Mouse (Mus musculus) forebrain, embryonic 13.5 days (tissue): ENCODE measurements around the gene Olfr1124. TPM values are rescaled to one million over a fixed set of nuclear protein-coding genes. Genes with fewer than 3 reads are reported as not detected.
"Not testable (repeated sequence)": the region's sequence is repeated elsewhere in the genome, so short reads cannot be mapped to it uniquely, and the experiment has no call there.

Source experiments
- ATAC-seq: fragments of 200-750 bp; cut with Nextera tagmentation; 2 replicates; pipeline ENCODE4 v1.8.0; 2017
- H3K27ac ChIP-seq: fragments of 300-500 bp; sonication (generic); 2 replicates; pipeline ENCODE4 v1.5.1; 2015; ENCODE audit warnings: inconsistent platforms, mild to moderate bottlenecking, moderate library complexity
- H3K27me3 ChIP-seq: fragments of 300-500 bp; sonication (generic); 2 replicates; pipeline ENCODE4 v1.6.1; 2015; ENCODE audit warnings: mild to moderate bottlenecking, inconsistent platforms
- H3K36me3 ChIP-seq: fragments of 300-500 bp; sonication (generic); 2 replicates; pipeline ENCODE4 v1.6.1; 2015; ENCODE audit warnings: mild to moderate bottlenecking, inconsistent platforms; ENCODE audit not compliant: poor library complexity, severe bottlenecking
- H3K4me1 ChIP-seq: fragments of 300-500 bp; sonication (generic); 2 replicates; pipeline ENCODE4 v1.6.1; 2015; ENCODE audit warnings: inconsistent platforms
- H3K4me2 ChIP-seq: fragments of 300-500 bp; sonication (generic); 2 replicates; pipeline ENCODE4 v1.6.1; 2015; ENCODE audit warnings: inconsistent platforms, mild to moderate bottlenecking, moderate library complexity
- H3K4me3 ChIP-seq: fragments of 300-500 bp; sonication (generic); 2 replicates; pipeline ENCODE4 v1.5.1; 2015; ENCODE audit warnings: mild to moderate bottlenecking, inconsistent platforms
- H3K9ac ChIP-seq: fragments of 300-500 bp; sonication (generic); 2 replicates; pipeline ENCODE4 v1.6.1; 2015; ENCODE audit warnings: mild to moderate bottlenecking, inconsistent platforms
- H3K9me3 ChIP-seq: fragments of 300-500 bp; sonication (generic); replicated peaks from 2 replicates; pipeline ENCODE4 v1.6.1; 2016; ENCODE audit warnings: inconsistent platforms
- WGBS: fragments of 180-500 bp; shearing (Covaris S2); methylation state at CpG from one replicate; pipeline ENCODE4 v1.1.7; 2015; 5-methylcytosine and 5-hydroxymethylcytosine counted together
- polyA plus RNA-seq: library from polyadenylated mRNA; unstranded; fragments of >200 nt; fragmentation: Nextera tagmentation; extraction: Ambion mirVana; gene quantifications from 2 replicates; pipeline ENCODE4 v1.2.1, GENCODE M21; 2015

The Olfr1124 gene
- polyA plus RNA-seq = 0.13 and 0.14 TPM in 2 replicates

- Histone ChIP-seq H3K27ac (no peak within 1 kb of the TSS), H3K9ac (no peak within 1 kb of the TSS), H3K36me3 (no peaks in the 10 kb centered on the region), H3K4me2 (no peak within 1 kb of the TSS), H3K27me3 (no peaks in the 10 kb centered on the region), H3K9me3 (no peaks in the 10 kb centered on the region), H3K4me1 (no peaks in the 10 kb centered on the region), H3K4me3 (no peak within 1 kb of the TSS)
- WGBS = 92% methylated on average over 1 of the region's 1 CpGs
- ATAC-seq = no peak
These were observed at the start of gene Olfr1124 for GRCm38 (mm10) chr2:87429975-87430374. Olfr1124 (plus strand) TSS chr2:87430275.

- no peak overlapping the region for H3K27ac ChIP-seq
- H3K4me3 ChIP-seq = no peak overlapping the region
- H3K9me3 ChIP-seq = no peaks in the 10 kb centered on the region
- no peaks in the 10 kb centered on the region for H3K4me1 ChIP-seq
- H3K9ac ChIP-seq = no peak overlapping the region
- no peak for ATAC-seq
- no peaks in the 10 kb centered on the region for H3K36me3 ChIP-seq
- H3K27me3 ChIP-seq = no peaks in the 10 kb centered on the region
- no peak overlapping the region for H3K4me2 ChIP-seq
- 91% methylated on average over 2 of the region's 2 CpGs for WGBS
These were observed 46.1 kb upstream of the Olfr1124 start for GRCm38 (mm10) chr2:87383935-87384334.

GRCm38 (mm10) chr2:87385549-87385948, 44.5 kb upstream of the Olfr1124 start, which contains the start of gene Olfr1122:
Olfr1122 (plus strand) TSS chr2:87385849.
- no peak for ATAC-seq
- no peak within 1 kb of the TSS for H3K4me3 ChIP-seq
- H3K9me3 ChIP-seq = no peaks in the 10 kb centered on the region
- H3K4me2 ChIP-seq = no peak within 1 kb of the TSS
- H3K27ac ChIP-seq = no peak within 1 kb of the TSS
- WGBS = 85% methylated on average over 2 of the region's 2 CpGs
- H3K9ac ChIP-seq = no peak within 1 kb of the TSS
- H3K36me3 ChIP-seq = no peaks in the 10 kb centered on the region
- H3K4me1 ChIP-seq = no peaks in the 10 kb centered on the region
- H3K27me3 ChIP-seq = no peaks in the 10 kb centered on the region

GRCm38 (mm10) chr2:87393605-87394004, 36.5 kb upstream of the Olfr1124 start:
- not testable (repeated sequence) for H3K27me3 ChIP-seq, H3K4me1 ChIP-seq, H3K4me3 ChIP-seq, ATAC-seq, H3K9ac ChIP-seq, H3K36me3 ChIP-seq, H3K4me2 ChIP-seq, H3K27ac ChIP-seq, H3K9me3 ChIP-seq
- 90% methylated on average over 5 of the region's 5 CpGs for WGBS

GRCm38 (mm10) chr2:87394686-87395085, 35.4 kb upstream of the Olfr1124 start:
- WGBS = 86% methylated on average over 7 of the region's 7 CpGs
- not testable (repeated sequence) for H3K4me3 ChIP-seq, H3K27ac ChIP-seq, ATAC-seq, H3K9ac ChIP-seq, H3K4me1 ChIP-seq, H3K36me3 ChIP-seq, H3K4me2 ChIP-seq, H3K9me3 ChIP-seq, H3K27me3 ChIP-seq

GRCm38 (mm10) chr2:87416335-87416734, 13.7 kb upstream of the Olfr1124 start, which contains the start of gene Olfr1123:
Olfr1123 (plus strand) TSS chr2:87416635.
- WGBS = 87% methylated on average over 1 of the region's 1 CpGs
- no peaks in the 10 kb centered on the region for H3K27me3 ChIP-seq
- H3K27ac ChIP-seq = no peak within 1 kb of the TSS
- no peak within 1 kb of the TSS for H3K9ac ChIP-seq
- H3K4me2 ChIP-seq = no peak within 1 kb of the TSS
- ATAC-seq = no peak
- H3K9me3 ChIP-seq = no peaks in the 10 kb centered on the region
- H3K4me1 ChIP-seq = no peaks in the 10 kb centered on the region
- H3K4me3 ChIP-seq = no peak within 1 kb of the TSS
- no peaks in the 10 kb centered on the region for H3K36me3 ChIP-seq

GRCm38 (mm10) chr2:87437731-87438130, 7.7 kb downstream of the Olfr1124 start:
- Histone ChIP-seq H3K4me1 (no peaks in the 10 kb centered on the region), H3K36me3 (no peaks in the 10 kb centered on the region), H3K9me3 (no peaks in the 10 kb centered on the region), H3K9ac (no peak overlapping the region), H3K27me3 (no peaks in the 10 kb centered on the region), H3K27ac (no peak overlapping the region), H3K4me3 (no peak overlapping the region), H3K4me2 (no peak overlapping the region)
- no peak for ATAC-seq
- WGBS = 95% methylated on average over 16 of the region's 16 CpGs

GRCm38 (mm10) chr2:87453662-87454061, 23.6 kb downstream of the Olfr1124 start, which contains the start of gene Olfr1126:
Olfr1126 (plus strand) TSS chr2:87453962.
- no peaks in the 10 kb centered on the region for H3K36me3 ChIP-seq

GRCm38 (mm10) chr2:87461769-87462168, 31.7 kb downstream of the Olfr1124 start:
- ATAC-seq = no peak
- 85% methylated on average over 4 of the region's 4 CpGs for WGBS
- Histone ChIP-seq H3K27me3 (no peaks in the 10 kb centered on the region), H3K4me3 (no peak overlapping the region), H3K4me1 (no peaks in the 10 kb centered on the region), H3K9me3 (no peaks in the 10 kb centered on the region), H3K36me3 (no peaks in the 10 kb centered on the region), H3K27ac (no peak overlapping the region), H3K4me2 (no peak overlapping the region), H3K9ac (no peak overlapping the region)

More at GRCm38 (mm10) chr2:87453662-87454061, 23.6 kb downstream of the Olfr1124 start, which contains the start of gene Olfr1126:
- no peaks in the 10 kb centered on the region for H3K9me3 ChIP-seq
- H3K4me3 ChIP-seq = no peak within 1 kb of the TSS
- no peak within 1 kb of the TSS for H3K9ac ChIP-seq
- H3K4me1 ChIP-seq = no peaks in the 10 kb centered on the region
- no peaks in the 10 kb centered on the region for H3K27me3 ChIP-seq
- no peak within 1 kb of the TSS for H3K4me2 ChIP-seq
- no peak for ATAC-seq
- no peak within 1 kb of the TSS for H3K27ac ChIP-seq

GRCm38 (mm10) chr2:87480207-87480606, 50.1 kb downstream of the Olfr1124 start:
- ATAC-seq = no peak
- no peak overlapping the region for H3K9ac ChIP-seq
- H3K27me3 ChIP-seq = no peaks in the 10 kb centered on the region
- H3K4me1 ChIP-seq = no peaks in the 10 kb centered on the region
- no peak overlapping the region for H3K27ac ChIP-seq
- H3K36me3 ChIP-seq = no peaks in the 10 kb centered on the region
- H3K9me3 ChIP-seq = no peaks in the 10 kb centered on the region
- H3K4me2 ChIP-seq = no peak overlapping the region
- H3K4me3 ChIP-seq = no peak overlapping the region

- Histone ChIP-seq H3K9me3 (no peaks in the 10 kb centered on the region), H3K36me3 (no peaks in the 10 kb centered on the region), H3K27ac (no peak overlapping the region), H3K4me1 (no peaks in the 10 kb centered on the region), H3K4me3 (no peak overlapping the region), H3K27me3 (no peaks in the 10 kb centered on the region), H3K9ac (no peak overlapping the region), H3K4me2 (no peak overlapping the region)
- WGBS = 88% methylated on average over 4 of the region's 4 CpGs
- ATAC-seq = no peak
These were observed 51.1 kb downstream of the Olfr1124 start for GRCm38 (mm10) chr2:87481158-87481557.

- no peak overlapping the region for H3K9ac ChIP-seq
- H3K4me1 ChIP-seq = no peaks in the 10 kb centered on the region
- H3K27me3 ChIP-seq = no peaks in the 10 kb centered on the region
- no peaks in the 10 kb centered on the region for H3K36me3 ChIP-seq
- ATAC-seq = no peak
- H3K4me2 ChIP-seq = no peak overlapping the region
- WGBS = 78% methylated on average over 2 of the region's 2 CpGs
- H3K4me3 ChIP-seq = no peak overlapping the region
- H3K27ac ChIP-seq = no peak overlapping the region
- H3K9me3 ChIP-seq = no peaks in the 10 kb centered on the region
These were observed 52.2 kb downstream of the Olfr1124 start for GRCm38 (mm10) chr2:87482276-87482675.
